Mouse (Mus musculus) heart, adult 18-20 months (tissue): ENCODE measurements around the gene Nxpe4. TPM values are rescaled to one million over a fixed set of nuclear protein-coding genes. Genes with fewer than 3 reads are reported as not detected.
"Not testable (repeated sequence)": the region's sequence is repeated elsewhere in the genome, so short reads cannot be mapped to it uniquely, and the experiment has no call there.

Source experiments
- DNase-seq, 2 experiments: peaks; one replicate each; pipeline ENCODE4 v3.0.0; 2021 to 2022; ENCODE audit warnings: mixed read lengths in 1 of 2
- long read RNA-seq, 2 experiments: library from polyadenylated mRNA; stranded (forward); transcript quantifications; one replicate each; pipeline ENCODE4 v2.0.0; 2021
- total RNA-seq, 2 experiments: library from RNA; stranded (reverse); gene quantifications; 2 replicates each; pipeline ENCODE4 v1.2.3; 2021

The Nxpe4 gene
- 1 to 10 TPM; 4.8 to 5.3 TPM for total RNA-seq
- long read RNA-seq, experiment 1, partial matches to known transcripts = 0 of 6 reads
- long read RNA-seq, experiment 1, other reads (novel, unspliced or antisense) = 6 of 6 reads
- long read RNA-seq, experiment 2, partial matches to known transcripts = 0 of 2 reads
- long read RNA-seq, experiment 2, other reads (novel, unspliced or antisense) = 2 of 2 reads

DNA sequence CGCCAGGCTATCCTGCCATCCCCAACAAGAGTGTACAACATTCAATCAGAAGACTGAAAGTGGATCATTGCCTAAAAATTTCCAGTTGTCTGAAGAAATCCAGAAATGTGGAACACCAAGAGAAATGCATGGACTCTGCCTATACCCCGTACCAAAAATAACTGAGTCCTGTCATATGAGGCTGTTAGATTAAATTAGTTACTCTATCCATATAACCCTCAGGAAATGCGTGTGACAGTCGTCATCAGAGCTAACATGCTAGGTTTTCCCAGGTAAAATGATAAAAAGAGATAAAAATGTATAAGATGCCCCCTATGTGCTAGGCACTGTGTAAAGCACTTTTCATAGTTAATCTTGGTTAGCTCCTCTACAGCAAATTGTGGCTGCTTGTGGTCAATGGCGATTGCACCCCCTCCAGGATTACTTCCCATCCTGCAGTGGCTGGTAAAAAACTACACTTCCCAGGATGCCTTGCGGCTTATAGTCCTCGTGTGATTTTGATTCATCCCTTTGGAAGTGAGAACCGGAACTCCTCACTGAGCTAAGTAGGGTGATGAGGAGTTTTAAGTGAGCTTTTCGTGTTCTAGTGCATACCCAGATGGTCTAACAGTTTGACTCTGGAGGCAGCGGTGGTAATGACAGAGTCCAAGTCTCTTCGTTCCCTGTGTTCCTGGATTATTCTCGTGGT, at the start of gene Nxpe4:
TSS of gene Nxpe4 (plus strand) at position 519 of the 688 bp plus-strand sequence.
- DNase-seq = peak; percentile 54 to 73

DNA sequence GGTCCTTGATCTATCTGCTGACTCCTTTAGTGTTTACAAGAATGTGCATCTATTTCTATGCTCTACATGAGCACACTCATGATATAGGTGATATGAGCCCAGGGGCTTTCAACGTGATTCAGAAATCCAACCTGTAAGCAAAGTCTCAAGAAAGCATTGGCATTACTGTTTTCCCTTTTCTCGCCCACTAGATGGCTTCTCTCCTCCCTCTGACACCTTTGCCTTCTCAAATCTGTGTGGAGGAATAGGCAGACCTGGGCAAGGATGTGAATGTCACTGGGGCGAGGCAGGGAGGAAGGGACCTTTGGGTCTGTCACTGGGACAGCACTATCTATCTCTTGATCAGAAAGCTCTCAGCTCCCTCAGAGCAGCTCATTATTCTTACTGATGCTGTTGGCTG, 35.0 kb upstream of the Nxpe4 start:
- DNase-seq = no peak

DNA sequence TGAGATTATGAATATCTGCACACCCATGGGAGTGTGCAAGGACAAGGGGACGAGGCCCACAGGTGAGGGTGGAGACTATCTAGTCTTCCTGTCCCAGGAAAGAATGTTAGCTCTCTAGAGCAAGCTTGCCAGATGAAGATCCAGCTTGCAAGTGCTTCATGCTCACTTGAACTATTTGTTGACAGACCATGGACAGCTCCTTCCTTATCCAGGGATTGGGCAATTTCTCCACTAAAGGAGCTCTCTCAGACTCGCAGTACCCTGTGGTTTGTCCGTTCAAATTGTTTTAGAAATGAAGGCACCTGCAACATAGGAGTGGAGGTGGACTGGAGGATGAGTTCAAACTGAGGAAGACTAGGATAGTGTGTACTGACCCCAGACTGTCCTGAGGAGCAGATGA, 24.3 kb upstream of the Nxpe4 start:
- no peak for DNase-seq

DNA sequence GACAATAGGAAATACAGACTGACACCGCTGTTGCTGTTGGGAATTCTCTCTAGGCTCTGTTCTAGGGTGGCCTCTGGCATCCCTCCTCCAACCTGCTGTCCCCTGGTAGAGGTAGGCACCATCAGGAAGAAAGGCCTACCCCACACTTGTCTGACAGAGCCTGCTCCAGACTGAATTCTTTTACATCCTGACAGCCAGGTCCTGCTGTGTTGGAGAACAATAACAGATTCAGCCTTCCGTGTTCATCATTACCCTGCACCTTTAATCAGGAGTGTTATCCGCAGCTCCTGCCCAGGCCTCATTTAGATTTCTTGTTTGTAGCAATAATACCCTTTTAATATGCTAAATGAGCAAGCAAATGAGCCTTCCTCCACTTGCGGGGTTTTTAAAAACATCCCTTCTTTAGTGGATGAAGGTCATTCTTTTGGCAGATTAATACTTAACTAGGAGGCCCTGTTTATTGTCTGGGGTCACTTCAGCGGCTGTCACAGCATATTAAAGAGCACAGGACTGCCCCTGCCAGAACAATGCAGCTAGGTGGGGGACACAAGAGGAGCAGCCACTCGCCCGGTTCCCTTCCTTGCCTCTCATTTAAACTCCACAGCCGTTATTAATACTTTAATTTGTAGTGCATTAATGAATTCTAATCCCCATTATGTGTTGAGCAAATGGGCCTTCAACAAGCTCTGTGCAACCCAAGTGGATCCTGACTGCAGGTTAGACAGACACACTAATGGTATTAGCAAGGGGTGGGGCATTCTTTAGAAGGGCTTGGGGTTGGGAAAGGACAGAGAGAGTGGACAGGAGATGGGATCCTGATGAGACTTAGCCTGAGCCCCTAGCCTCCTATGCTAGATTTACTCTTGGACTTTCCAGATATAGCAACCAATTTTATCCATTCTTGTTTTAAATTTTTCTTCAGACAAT, 21.1 kb upstream of the Nxpe4 start:
- no peak for DNase-seq

DNA sequence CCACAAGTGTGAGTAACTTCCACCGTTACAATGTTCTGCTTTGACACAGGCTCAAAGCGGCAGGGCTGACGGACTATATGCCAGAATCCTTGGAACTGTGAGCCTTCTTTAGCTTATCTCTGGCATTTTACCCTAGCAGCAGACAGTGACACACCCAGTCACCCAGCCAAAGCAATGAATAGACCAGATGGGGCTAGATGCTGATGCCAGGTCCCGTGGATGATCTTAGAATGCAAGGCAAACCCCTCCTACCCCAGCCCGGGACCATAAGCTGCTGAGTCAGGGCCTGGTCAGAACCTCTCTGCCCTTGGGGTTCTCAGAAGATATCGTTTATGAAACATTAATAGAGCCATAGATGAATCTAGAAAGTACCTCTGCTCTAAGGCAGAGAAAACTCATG, 19.2 kb upstream of the Nxpe4 start:
- no peak for DNase-seq

DNA sequence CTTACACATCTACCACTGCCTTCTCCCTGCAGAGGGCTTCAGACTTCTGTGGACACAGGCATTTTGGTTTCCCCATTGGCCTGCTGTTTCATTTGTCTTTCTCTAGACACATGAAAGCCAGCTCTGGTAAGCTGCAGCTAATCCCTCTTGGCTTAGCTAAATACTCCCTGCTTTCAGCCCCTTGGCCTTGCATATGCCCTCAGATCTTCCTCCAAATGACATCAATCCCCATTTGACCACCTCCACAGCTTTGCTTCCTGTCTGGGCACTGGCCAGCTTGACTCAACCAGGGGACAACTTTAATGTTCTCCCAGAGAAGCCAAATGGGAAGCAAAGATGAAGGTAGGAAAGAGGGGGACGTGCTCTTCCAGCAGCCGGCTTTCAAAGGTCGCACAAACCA, 15.1 kb upstream of the Nxpe4 start:
- no peak for DNase-seq

DNA sequence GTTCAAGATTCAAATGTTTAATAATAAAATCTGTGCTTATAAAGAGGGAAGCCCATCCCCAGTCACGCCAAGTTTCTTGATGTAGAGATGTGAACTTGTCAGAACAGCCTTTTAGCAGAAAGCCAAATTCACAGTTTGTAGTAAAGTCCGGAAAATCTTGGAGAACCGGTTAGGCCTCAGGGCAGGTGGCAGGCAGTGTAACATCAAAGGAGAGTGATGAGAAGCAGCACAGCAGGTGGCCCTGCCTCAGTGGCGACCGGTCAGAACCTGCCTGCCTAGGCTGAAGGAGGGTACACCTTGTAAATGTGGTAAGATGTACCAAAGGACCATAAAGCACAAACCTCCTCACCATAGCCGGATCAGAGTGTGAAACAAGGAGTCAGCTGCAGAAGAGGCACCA, 4.7 kb downstream of the Nxpe4 start:
- not testable (repeated sequence) for DNase-seq

DNA sequence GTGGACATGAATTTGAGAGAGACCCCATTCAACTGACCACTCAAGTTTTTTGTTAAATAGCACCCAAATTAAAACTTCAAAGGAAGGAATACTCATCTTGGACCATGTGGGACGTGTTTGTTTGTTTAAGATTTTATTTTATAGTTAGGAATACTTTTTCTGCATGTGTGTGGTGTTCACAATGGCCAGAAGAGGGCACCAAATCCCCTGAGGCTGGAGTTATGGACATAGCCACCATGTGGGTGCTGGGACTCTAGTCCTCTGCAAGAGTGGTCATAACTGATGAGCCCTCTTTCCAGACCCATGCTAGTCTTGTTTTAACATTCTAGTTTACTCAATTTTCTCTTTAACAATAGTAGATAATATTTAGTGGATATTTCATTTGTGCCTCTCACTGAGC, 14.9 kb downstream of the Nxpe4 start:
- no peak for DNase-seq

DNA sequence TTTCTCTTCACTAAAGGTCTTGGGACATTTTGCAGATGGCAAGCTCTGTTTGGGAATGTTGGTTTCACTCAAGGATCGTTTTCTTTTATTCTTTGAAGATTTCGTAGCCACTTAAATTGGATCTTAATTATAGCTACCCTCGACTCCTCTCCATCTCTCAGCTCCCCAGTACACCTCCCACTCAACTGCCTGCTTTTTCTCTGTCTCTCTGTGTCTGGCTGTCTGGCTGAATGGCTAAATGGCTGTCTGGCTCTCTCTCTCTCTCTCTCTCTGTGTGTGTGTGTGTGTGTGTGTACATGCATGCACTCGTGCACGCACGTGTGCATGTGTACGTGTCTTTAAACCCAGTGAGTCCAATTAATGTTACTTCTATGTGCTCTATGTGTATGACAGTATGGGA, 19.5 kb downstream of the Nxpe4 start:
- DNase-seq = no peak

DNA sequence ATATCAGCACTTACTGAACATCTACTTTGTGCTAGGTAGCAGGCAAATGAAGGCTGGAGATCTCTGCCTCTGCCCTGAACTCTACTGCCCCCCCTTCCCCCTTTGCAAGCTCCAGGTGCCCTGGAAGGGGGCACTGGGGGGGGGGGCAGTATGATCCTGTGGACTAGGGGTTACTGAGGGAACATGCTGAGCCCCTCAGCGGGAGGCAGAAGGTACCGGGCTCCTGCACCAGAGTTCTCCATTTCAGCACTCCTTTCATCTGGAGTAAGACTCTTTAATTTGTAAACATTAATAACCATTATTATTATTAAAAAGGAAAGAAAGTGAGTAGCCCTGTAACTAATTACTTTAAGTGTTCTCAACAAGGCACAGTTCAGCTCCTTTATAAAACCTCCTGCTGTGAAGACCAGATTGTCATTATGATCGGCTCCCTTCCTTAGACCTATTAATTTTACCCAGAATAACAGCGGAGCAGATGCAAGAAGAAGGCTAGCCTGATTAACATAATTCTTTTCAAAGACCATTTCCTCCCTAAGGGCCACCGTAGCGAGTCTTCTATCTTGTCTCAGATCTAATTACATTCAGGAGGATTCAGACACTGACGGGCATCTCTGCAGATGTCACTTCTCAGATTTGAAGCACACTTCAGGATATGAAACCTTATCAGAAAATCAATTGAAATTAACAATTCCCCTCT, 21.0 kb downstream of the Nxpe4 start:
- no peak for DNase-seq

DNA sequence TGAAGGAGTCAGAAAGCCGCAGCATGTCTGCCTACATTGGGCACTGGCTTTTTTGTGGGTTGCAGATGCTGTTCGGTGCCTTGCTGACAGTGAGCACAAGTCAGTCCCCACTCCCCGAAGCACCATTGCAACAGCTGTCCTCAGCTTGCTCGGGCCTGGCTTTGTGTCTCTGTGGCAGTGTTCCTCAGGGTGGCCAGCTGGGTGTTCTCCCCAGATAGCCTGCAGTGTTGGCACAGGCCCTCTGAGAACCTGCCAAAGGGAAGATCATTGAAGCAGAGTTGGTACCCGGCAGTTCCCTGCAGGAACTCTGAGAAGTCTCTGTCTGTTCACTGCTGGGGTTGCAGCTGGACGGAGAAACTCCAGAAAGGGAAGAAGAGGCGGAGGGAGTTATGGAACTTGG, 22.5 kb downstream of the Nxpe4 start:
- DNase-seq = peak; percentile 16 to 30

DNA sequence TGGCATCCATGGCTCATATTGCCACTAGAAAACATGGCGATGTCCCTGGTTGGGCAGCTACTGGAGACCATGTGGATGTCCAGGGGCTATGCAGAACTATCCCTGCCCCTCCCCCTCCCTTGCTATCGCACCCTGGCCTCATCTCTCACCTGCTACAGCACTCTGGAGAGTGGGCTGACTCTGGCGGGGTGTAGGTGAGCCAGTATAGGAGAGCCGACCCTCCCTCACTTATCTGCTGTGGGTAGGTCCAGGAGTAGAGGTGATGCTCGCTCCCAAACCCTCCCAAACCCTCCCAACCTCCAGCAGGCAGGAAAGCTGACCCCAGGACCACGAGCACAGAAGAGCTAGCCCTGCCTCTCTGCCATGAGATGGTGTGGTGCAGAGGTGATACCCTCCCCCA, 27.0 kb downstream of the Nxpe4 start:
- DNase-seq = no peak

DNA sequence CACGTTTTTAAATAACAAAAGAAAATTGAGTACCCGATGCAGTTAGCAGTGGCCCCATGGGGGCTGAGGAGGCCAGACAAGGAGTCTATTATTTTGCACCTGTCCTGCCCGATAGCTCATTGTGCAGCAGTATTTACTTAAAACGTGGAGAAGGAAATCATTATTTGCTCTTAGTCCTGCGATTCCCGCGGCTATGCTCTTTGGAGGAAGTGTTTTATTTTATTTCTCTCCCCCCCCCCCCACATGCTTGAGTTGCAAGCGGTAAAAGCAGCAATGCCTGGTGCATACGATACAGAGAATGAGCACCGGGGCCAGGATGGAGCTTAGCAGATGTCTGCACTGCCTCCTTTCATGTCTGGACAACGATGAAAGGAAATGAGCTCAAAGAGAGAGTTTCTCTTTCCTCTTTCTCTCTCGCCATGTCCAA, 35.6 kb downstream of the Nxpe4 start:
- DNase-seq = no peak

DNA sequence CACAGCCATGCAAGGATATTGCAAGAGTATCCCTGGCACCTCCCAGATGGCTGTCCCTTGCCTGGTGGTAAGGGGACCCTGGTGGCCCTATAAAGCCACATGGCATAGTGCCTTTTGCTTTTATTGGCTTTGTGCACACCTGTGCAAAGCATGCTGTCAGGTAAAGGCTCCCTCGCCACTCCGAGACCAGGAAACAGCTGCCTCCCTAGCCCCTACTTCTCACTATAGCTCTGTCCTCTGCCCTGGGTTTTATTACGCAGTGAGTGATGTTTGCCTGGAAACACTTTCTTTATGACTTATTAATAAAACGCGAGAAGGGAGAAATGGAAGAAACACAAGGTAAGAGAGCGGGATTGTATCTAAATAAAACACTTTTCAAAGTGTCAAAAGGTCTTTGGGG, 49.1 kb downstream of the Nxpe4 start:
- no peak for DNase-seq

DNA sequence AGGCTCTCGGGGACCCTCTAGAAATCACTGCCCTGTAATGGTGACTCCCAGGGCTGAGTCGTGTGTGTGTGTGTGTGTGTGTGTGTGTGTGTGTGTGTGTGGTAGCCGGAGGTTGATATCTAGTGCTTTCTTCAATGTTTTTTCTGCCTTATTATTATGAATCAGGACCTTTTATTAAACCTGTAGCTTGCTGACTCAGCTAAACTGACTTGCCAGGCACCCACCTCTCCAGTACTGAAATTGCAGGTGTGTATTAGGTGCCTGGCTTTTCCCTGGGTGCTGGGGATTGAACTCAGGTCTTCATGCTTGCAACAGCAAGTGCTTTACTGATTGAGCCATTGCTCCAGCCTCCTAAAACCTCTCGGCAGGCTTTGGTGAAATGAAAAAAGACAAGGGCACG, 50.1 kb downstream of the Nxpe4 start:
- DNase-seq = no peak

DNA sequence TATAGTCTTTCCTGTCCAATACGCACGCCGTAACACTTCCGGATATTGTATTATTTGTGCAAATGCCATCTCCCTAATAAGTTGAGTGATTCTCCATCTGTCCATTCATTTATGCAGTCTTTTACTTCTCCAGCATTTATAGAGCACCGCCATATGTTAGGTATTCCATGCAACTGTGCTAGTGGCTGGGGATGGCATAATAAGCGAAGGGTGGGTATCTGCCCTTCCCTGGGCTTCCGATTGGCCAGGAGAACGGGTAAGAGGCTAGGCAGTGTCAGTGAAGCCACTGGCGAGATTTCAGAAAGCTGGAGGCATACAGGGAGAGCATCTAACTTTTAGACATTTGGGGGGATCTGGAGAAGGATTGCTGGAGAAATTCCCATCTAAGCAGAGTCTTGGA, 52.9 kb downstream of the Nxpe4 start:
- no peak for DNase-seq

DNA sequence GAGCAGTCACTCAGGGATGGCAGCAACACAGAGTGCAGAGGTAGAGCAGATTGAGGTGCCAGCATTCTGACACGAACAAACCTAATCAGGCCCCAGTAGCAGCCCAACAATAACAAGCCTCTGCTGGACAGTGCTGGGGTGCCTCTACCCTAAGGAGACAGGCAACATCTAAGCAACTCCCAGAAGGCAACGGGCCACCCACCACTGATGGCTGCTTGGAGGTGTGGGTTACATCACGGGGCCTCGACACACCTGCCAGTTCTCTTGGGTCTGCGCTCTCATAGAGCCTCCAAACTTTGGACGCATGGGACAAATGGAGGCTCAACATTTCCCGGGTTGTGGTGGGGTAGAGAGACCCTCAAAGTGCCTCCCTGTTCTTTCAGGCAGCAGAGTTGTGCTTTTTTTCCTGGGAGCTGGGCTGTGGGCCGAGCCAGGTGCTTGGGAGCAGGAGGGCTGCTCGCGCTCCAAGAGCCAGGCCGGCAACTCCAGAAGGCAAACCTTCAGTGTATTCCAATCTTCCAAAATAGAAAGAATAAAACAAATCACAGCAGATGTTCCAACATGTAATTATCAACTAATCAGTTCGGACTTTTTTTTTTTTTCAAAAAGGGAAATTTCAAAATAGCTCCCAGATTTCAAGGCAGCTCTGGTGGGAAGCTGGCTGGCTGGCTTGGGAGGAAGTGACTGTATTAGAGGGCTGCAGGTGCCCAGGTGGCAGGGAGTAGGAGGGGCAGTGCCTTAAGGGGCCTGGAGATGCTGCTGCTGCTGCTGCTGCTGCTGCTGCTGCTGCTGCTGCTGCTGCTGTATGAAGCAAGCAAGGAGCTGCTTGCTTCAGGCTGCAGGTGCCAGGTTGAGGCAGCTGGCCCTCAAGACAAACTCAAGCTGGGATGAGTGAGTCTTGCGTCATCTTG, 54.5 kb downstream of the Nxpe4 start:
- no peak for DNase-seq

DNA sequence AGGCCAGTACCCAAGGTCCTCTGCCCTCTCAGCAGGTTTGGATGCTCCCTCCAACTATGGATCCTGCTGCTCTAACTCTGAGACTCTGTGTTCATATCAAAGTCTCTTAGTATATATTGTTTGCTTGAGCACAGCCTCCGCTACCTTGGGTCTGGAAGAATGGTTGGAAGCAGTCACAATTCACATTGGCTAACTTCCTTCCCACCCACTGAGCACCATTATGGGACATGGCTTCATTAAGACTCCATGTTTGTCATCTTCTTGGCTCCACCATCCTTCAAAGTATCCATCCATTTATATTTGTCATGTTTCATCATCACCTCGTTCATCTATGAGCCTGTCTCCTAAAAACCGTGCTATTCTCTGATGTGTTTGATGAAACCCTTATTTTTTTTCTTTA, 68.9 kb downstream of the Nxpe4 start:
- DNase-seq = no peak

DNA sequence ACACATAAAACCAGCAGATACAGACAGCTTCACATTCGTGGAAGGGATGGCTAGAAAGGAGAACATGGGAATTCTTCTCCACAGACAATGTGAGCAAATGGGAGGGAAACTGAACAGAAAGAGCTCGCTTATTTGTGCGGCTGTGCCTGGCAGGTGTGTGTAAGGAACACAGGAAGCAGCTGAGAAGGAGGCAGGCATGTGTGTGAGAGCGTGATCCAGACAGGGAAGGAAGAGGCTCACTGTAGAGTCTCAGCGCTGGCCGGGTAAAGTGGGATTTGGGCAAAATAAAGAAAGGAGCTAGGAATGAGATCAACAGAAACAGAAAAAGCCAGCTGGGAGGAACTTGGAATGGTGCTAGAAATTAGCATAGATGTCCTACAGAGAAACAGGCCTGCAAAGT, 74.6 kb downstream of the Nxpe4 start:
- DNase-seq = no peak

DNA sequence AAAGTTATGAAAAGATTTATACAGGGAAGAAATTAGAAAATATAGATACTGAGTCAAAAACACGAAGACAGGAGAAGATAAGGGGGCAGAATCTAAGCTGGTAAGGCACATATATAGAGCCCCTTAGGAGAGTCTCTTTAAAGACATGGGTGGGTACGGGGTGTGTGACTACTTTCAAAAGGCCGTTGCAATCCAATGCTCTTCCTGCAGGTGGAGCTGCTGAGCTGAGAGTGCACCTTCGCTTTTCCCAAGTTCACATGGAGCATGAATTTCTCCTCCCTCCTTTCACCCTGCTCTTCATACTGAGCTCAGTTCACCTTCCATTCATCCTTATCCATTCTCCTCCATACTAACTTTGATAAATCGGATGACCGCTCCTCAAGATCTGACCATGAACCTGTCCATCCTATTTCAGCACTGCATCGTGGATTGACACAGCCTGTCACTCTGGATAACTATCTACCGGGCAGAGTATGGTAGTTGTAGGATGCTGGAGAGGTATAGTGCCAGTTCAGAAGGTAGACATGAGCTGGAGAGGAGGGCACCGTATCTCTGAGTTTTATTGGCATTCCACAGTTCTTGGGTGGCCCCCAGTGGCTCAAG, 76.4 kb downstream of the Nxpe4 start:
- DNase-seq = peak; percentile 14 to 66

DNA sequence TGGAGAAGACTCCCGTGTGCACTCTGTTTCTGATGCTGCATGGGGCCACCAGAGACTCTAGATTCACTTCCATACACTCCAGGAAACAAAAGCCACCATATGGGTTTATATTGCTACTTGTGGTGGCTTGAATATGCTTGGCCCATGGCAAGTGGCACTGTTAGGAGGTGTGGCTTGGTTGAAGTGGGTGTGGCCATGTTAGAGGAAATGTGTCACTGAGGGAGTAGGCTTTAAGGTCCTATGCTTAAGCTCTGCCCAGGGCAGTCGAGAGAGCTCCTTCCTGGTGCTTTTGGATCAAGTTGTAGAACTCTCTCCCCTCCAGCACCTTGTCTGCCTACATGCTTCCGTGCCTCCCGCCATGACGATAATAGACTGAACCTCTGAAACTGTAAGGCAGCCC, 77.6 kb downstream of the Nxpe4 start:
- DNase-seq = no peak
